Mouse (Mus musculus) ES-E14 (cell line): ENCODE data around the gene Rfx5. TPM values are rescaled to one million over a fixed set of nuclear protein-coding genes. Genes with fewer than 3 reads are reported as not detected.
"Not testable (repeated sequence)": the region's sequence is repeated elsewhere in the genome, so short reads cannot be mapped to it uniquely, and the experiment has no call there.

ENCODE experiments used
- DNase-seq: peaks from one replicate; pipeline ENCODE4 v3.0.0-alpha.2; 2013; ENCODE audit warnings: low read depth, low spot score
- H3K27ac ChIP-seq: 2 replicates; pipeline ENCODE4 v1.5.1; 2012; ENCODE audit warnings: low read depth, mild to moderate bottlenecking, low read length, moderate library complexity, mixed read lengths; ENCODE audit not compliant: poor library complexity, insufficient read depth, severe bottlenecking
- H3K36me3 ChIP-seq: 2 replicates; pipeline ENCODE4 v1.6.1; 2012; ENCODE audit warnings: mild to moderate bottlenecking, low read length, moderate library complexity, mixed read lengths; ENCODE audit not compliant: control insufficient read depth, poor library complexity, insufficient read depth, severe bottlenecking
- H3K4me1 ChIP-seq, 2 experiments: fragments of 150-350 bp in 1 of 2; sonication (generic) in 1 of 2; 2 replicates each; pipeline ENCODE4 v1.6.1; 2012; ENCODE audit warnings: low read length in 2 of 2, mild to moderate bottlenecking in 1 of 2, mixed read lengths in 1 of 2; ENCODE audit not compliant: control insufficient read depth in 2 of 2, insufficient read depth in 2 of 2, poor library complexity in 1 of 2
- H3K4me3 ChIP-seq, 2 experiments: fragments of 150-350 bp in 1 of 2; sonication (generic) in 1 of 2; 2 replicates each; pipeline ENCODE4 v1.5.1; 2012; ENCODE audit warnings: low read length in 2 of 2, low read depth in 1 of 2, mild to moderate bottlenecking in 1 of 2, mixed read lengths in 1 of 2; ENCODE audit not compliant: insufficient read depth in 1 of 2, poor library complexity in 1 of 2, severe bottlenecking in 1 of 2
- H3K9ac ChIP-seq: 2 replicates; pipeline ENCODE4 v1.6.1; 2012; ENCODE audit warnings: low read depth, mild to moderate bottlenecking, low read length, mixed read lengths; ENCODE audit not compliant: poor library complexity, insufficient read depth, severe bottlenecking
- H3K9me3 ChIP-seq: fragments of 150-350 bp; sonication (generic); 2 replicates; pipeline ENCODE4 v1.6.1; 2012; ENCODE audit warnings: low read depth, mild to moderate bottlenecking, low read length; ENCODE audit not compliant: control insufficient read depth, insufficient read depth
- CHD2 ChIP-seq: IDR thresholded peaks from 2 replicates; pipeline ENCODE4 v1.6.1; 2014; ENCODE audit warnings: mild to moderate bottlenecking, low read depth, low read length, inconsistent platforms
- HCFC1 ChIP-seq: IDR thresholded peaks from 2 replicates; pipeline ENCODE4 v1.6.1; 2012; ENCODE audit warnings: low read length, inconsistent platforms, borderline replicate concordance; ENCODE audit not compliant: insufficient read depth
- MAFK ChIP-seq: IDR thresholded peaks from 2 replicates; pipeline ENCODE4 v1.6.1; 2014; ENCODE audit warnings: mild to moderate bottlenecking, low read depth, low read length, inconsistent platforms; ENCODE audit not compliant: insufficient read depth
- ZC3H11A ChIP-seq: IDR thresholded peaks from 2 replicates; pipeline ENCODE4 v1.6.1; 2012; ENCODE audit warnings: low read depth, mild to moderate bottlenecking, inconsistent platforms, low read length, borderline replicate concordance
- ZNF384 ChIP-seq: IDR thresholded peaks from 2 replicates; pipeline ENCODE4 v1.6.1; 2012; ENCODE audit warnings: low read depth, low read length, inconsistent platforms
- in situ Hi-C, 2 experiments: fragments of 600-800 bp; cut with MboI; formaldehyde crosslinking; loops; one replicate each; pipeline ENCODE4 v1.15.1; 2025; ENCODE audit warnings: low sequenced_read_pairs in 2 of 2, inconsistent platforms in 1 of 2; ENCODE audit not compliant: unreplicated experiment in 2 of 2
- total RNA-seq: library from RNA; depleted of rRNA; stranded (reverse); fragments of 300-350 nt; gene quantifications from 2 replicates; pipeline ENCODE4 v1.2.3, GENCODE M21; 2012

Rfx5 gene
- total RNA-seq, 1 experiment, result 6.1 TPM

DNA sequence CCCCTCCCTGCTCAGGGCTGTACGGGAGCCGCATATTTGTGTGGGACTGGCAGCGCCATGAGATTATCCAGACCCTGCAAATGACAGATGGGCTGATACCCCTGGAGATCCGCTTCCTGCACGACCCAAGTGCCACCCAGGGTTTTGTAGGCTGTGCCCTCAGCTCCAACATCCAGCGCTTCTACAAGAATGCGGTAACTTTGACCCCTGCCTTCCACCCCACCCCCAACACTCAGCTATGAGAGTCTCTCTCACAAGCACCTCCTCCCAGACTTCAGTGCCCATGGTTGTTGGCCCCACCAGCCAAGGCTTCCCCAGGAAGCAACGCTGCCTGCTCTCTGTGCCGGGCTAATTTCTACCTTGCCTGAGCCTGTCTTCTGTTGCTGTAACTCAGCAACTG lies 13.8 kb upstream of the Rfx5 start:
- H3K36me3 ChIP-seq, H3K27ac ChIP-seq, H3K4me1 ChIP-seq, H3K9ac ChIP-seq, in situ Hi-C loops, H3K4me3 ChIP-seq, DNase-seq, H3K9me3 ChIP-seq: not testable (repeated sequence)

- H3K4me1 ChIP-seq, DNase-seq, H3K4me3 ChIP-seq, in situ Hi-C loops, H3K36me3 ChIP-seq, H3K9me3 ChIP-seq, H3K27ac ChIP-seq, H3K9ac ChIP-seq: not testable (repeated sequence)
Observed at GRCm38 (mm10) chr3:94942211-94942967, 11.5 kb upstream of the Rfx5 start.

- H3K9ac ChIP-seq, in situ Hi-C loops, DNase-seq, H3K4me1 ChIP-seq, H3K36me3 ChIP-seq, H3K9me3 ChIP-seq, H3K4me3 ChIP-seq, H3K27ac ChIP-seq: not testable (repeated sequence)
Observed at GRCm38 (mm10) chr3:94943706-94944105, 10.2 kb upstream of the Rfx5 start.

DNA sequence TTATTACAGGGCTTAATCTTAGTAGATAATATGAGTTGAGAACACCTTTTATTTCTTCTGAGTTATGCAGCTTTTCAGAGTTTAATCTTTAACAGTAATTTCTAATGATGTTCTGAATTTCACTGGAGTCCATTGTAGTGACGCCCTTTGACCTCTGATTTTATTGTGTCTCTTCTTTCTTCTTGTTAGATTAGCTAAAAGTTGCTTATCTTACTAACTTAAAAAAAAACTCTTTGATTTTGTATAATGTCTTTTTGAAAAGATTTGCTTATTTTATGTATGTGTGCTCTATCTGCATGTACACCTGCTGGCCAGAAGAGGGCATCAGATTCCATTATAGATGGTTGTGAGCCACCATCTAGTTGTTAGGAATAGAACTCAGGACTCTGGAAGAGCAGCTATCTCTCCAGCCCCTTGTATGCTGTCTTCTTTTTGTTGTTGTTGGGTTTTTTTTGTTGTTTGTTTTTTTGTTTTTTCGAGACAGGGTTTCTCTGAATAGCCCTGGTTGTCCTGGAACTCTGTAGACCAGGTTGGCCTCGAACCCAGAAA lies 5.7 kb upstream of the Rfx5 start:
- Histone ChIP-seq H3K9ac (no peak overlapping the region), H3K9me3 (no peaks in the 10 kb centered on the region), H3K4me1 (peaks cover 2 to 3% of the 10 kb centered on the region in 2 experiments; a peak in 2 of 4 replicates), H3K27ac (no peak overlapping the region), H3K36me3 (no peaks in the 10 kb centered on the region), H3K4me3 (no peak overlapping the region)
- TF ChIP-seq ZNF384, result no peak
- TF ChIP-seq MAFK, result no peak
- no peak for TF ChIP-seq HCFC1
- TF ChIP-seq CHD2, result no peak
- no peak for TF ChIP-seq ZC3H11A
- in situ Hi-C loops, result no loop called here
- DNase-seq, result no peak

DNA sequence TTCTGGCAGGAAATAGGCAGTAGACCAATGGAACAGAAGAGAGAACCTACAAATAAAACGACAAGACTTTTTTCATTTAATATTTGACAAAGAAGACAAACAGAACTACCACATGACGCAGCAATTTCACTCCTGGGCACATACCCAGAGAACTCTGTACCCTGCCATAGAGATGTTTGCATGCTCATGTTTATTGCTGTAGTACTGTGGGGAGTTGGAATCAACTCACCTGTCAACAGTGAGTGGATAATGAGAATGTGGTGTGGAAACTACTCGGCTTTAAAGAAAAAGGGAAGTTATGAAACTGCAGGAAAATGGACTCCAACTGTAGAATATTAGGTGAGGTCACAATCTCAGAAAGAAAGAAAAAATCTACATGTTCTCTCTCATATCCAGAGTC lies 4.2 kb upstream of the Rfx5 start:
- Histone ChIP-seq H3K36me3 (no peaks in the 10 kb centered on the region), H3K4me3 (no peak overlapping the region), H3K9me3 (no peaks in the 10 kb centered on the region), H3K4me1 (peaks cover 2 to 3% of the 10 kb centered on the region in 2 experiments; a peak in 2 of 4 replicates), H3K27ac (no peak overlapping the region), H3K9ac (no peak overlapping the region)
- no peak for DNase-seq
- in situ Hi-C loops, result no loop called here
- TF ChIP-seq HCFC1 (no peak), CHD2 (no peak), MAFK (no peak), ZNF384 (no peak), ZC3H11A (no peak)
